Mouse (Mus musculus): ENCODE data around the gene Hmox2.

DNA sequence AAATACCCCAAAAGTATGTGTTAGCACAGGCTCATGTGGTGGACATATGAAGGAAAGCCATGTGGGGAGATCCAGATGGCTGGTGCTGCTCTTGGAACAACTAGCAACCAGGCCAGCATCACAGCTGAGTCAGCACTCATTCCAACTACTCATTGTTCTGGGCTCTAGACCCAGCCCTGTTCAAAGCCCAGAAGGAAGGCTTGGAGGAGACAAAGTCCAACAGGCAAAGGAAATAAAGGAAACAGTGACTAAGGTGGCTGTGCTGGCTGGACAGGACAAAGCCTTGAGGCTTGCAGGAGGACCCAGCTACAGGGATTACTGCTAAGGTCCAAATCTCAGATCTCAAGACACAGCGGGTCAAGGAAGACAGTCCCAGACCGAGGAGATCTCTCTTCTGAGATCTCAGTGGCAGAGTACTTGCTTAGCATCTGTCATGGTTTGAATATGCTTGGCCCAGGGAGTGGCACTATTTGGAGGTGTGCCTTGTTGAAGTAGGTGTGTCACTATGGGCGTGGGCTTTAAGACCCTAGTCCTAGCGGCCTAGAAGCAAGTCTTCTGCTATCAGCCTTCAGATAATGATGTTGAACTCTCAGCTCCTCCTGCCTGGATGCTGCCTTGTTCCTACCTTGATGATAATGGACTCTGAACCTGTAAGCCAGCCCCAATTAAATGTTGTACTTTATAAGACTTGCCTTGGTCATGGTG lies 51.9 kb downstream of the Hmox2 start:
- TF ChIP-seq CTCF (IDR thresholded peaks at IDR 0.05; ENCODE audit: borderline replicate concordance, extremely low read depth, insufficient read depth, insufficient read length) (no peak), POLR2A (IDR thresholded peaks at IDR 0.05; ENCODE audit: borderline replicate concordance, extremely low read depth, insufficient read depth, insufficient read length, poor library complexity, severe bottlenecking) (no peak)

Data from brain, embryonic 14.5 days (tissue).